Mouse (Mus musculus) lung, embryonic 14.5 days (tissue): ENCODE results near the gene Gm26938. TPM values are rescaled to one million over a fixed set of nuclear protein-coding genes. Genes with fewer than 3 reads are reported as not detected.

Source experiments
- ATAC-seq: fragments of 200-750 bp; cut with Nextera tagmentation; 2 replicates; pipeline ENCODE4 v1.8.0; 2017; ENCODE audit warnings: mild to moderate bottlenecking, moderate TSS enrichment, moderate library complexity; ENCODE audit not compliant: insufficient read depth
- DNase-seq: peaks from one replicate; pipeline ENCODE4 v3.0.0-alpha.2; 2015
- H3K27ac ChIP-seq: fragments of 300-500 bp; sonication (generic); 2 replicates; pipeline ENCODE4 v1.5.1; 2014; ENCODE audit warnings: low read depth, mild to moderate bottlenecking, moderate library complexity
- H3K27me3 ChIP-seq: fragments of 300-500 bp; sonication (generic); 2 replicates; pipeline ENCODE4 v1.6.1; 2014; ENCODE audit warnings: low read length, control low read depth; ENCODE audit not compliant: insufficient read depth
- H3K36me3 ChIP-seq: fragments of 300-500 bp; sonication (generic); 2 replicates; pipeline ENCODE4 v1.6.1; 2014; ENCODE audit warnings: control low read depth; ENCODE audit not compliant: insufficient read depth
- H3K4me1 ChIP-seq: fragments of 300-500 bp; sonication (generic); 2 replicates; pipeline ENCODE4 v1.6.1; 2014; ENCODE audit warnings: antibody characterized with exemption, control low read depth; ENCODE audit not compliant: insufficient read depth
- H3K4me2 ChIP-seq: fragments of 300-500 bp; sonication (generic); 2 replicates; pipeline ENCODE4 v1.6.1; 2014; ENCODE audit warnings: mild to moderate bottlenecking
- H3K4me3 ChIP-seq: fragments of 300-500 bp; sonication (generic); 2 replicates; pipeline ENCODE4 v1.5.1; 2014; ENCODE audit warnings: low read depth, low read length
- H3K9ac ChIP-seq: fragments of 300-500 bp; sonication (generic); 2 replicates; pipeline ENCODE4 v1.6.1; 2014
- H3K9me3 ChIP-seq: fragments of 300-500 bp; sonication (generic); 2 replicates; pipeline ENCODE4 v1.6.1; 2016; ENCODE audit warnings: low read depth, low read length, control low read depth
- CTCF ChIP-seq: IDR thresholded peaks from 2 replicates; pipeline ENCODE4 v1.5.1; 2016; ENCODE audit warnings: antibody characterized with exemption, low read depth
- WGBS: fragments of 180-500 bp; shearing (Covaris S2); extraction: QIAGEN DNeasy Blood & Tissue Kit; methylation state at CpG from one replicate; pipeline ENCODE4 v1.1.7; 2014; 5-methylcytosine and 5-hydroxymethylcytosine counted together
- polyA plus RNA-seq: library from polyadenylated mRNA; unstranded; fragments of >200 nt; fragmentation: Nextera tagmentation; extraction: Ambion mirVana; gene quantifications from 2 replicates; pipeline ENCODE4 v1.2.1, GENCODE M21; 2014

Gene Gm26938
- polyA plus RNA-seq, 1 experiment from 2014 or later = not detected

DNA sequence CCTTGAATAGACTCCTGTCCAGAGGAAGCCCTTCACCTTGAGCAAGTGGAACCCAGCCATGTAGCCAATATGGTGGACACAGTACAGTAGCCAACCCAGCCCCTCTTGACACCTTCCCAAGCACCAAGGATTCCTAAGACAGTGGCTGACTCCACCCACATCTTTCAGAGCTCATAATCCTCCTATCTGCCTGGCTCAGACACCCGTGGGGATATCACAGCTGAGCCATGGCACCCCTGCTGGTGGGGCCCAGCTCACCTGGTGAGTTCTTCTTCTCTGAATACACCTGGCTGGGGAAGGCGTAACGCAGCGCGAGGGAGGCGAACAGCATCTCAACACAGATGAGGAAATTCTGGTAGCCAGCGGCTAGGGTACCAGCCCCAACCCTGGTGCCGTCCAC is 20.3 kb downstream of the Gm26938 start:
- DNase-seq = no peak
- no peak for TF ChIP-seq CTCF
- no peak overlapping the region for H3K27ac ChIP-seq

DNA sequence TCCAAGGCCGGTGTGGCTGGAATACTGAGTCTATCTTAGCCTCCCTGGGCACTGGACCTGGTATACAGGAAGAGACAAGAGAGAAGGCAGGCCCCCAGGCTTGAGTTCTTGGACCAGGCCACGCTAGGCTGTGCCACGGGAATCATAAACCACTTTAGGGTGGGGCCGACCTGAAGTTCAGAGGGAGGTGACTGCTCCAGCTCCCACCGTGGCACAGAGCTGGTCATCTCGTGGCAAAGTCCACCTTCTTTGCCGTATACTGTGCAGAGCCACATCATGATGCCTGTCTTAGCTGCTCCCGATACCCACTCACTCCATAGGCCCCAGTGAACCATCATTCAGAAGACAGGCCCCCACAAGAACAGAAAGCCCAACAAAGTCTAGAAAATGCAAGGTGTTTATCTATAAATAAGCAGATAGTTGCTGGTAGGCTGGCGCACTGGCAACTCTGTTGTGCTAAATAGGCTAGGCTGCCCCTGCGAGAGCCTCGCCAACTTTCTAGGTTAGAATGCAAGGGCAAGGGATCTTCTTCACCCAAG is 21.6 kb downstream of the Gm26938 start:
- Histone ChIP-seq H3K27ac (peak overlapping the region; percentile 69; the same call in 1 of the 2 replicates), H3K36me3 (peaks cover 22% of the 10 kb centered on the region), H3K27me3 (no peaks in the 10 kb centered on the region), H3K9me3 (no peaks in the 10 kb centered on the region), H3K9ac (0 out of 2 replicates have a peak overlapping the region, but pooled peaks have one; percentile 13), H3K4me1 (0 out of 2 replicates have a peak, but pooled peaks cover 7% of the 10 kb centered on the region), H3K4me2 (peak overlapping the region; percentile 44; the same call in 1 of the 2 replicates), H3K4me3 (no peak overlapping the region)
- 77% methylated on average over 11 of the region's 11 CpGs for WGBS
- TF ChIP-seq CTCF = no peak
- 0 out of 2 replicates have a peak, but pooled peaks have one; percentile 16 for ATAC-seq
- no peak for DNase-seq

More for the DNA sequence above, 20.3 kb downstream of the Gm26938 start:
- 84% methylated on average over 8 of the region's 8 CpGs for WGBS
- Histone ChIP-seq H3K4me1 (0 out of 2 replicates have a peak, but pooled peaks cover 7% of the 10 kb centered on the region), H3K27me3 (no peaks in the 10 kb centered on the region), H3K9ac (no peak overlapping the region), H3K36me3 (peaks cover 9% of the 10 kb centered on the region), H3K4me3 (no peak overlapping the region), H3K9me3 (no peaks in the 10 kb centered on the region), H3K4me2 (no peak overlapping the region)
- ATAC-seq = no peak

DNA sequence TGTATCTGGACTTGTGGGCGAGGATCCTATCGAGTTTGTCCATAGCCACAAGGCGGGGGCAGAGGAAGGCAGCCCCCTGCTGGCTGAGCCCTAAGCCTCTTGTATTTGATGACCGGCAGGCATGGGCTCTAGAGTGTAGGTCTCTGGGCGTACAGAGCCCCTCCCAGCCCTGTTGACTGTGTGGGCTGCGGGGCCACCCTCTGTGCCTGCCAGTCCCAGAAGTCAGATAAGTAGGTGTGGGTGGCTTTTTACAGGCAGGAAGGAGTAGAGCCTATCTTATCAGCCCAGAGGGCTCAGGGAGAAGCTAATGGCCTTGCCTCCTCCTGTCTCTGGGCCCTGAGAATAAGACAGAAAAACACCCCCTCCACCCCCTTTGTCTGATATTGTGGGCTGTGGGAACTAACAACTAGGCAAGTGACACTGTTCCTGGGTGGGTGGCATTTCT is 22.1 kb downstream of the Gm26938 start:
- H3K36me3 ChIP-seq = peaks cover 24% of the 10 kb centered on the region
- ATAC-seq (peak; percentile 77), DNase-seq (peak; percentile 44)
- H3K27ac ChIP-seq = peak overlapping the region; percentile 69
- H3K9me3 ChIP-seq = no peaks in the 10 kb centered on the region
- 0 out of 2 replicates have a peak, but pooled peaks cover 7% of the 10 kb centered on the region for H3K4me1 ChIP-seq
- no peak overlapping the region for H3K4me3 ChIP-seq
- TF ChIP-seq CTCF = peak; percentile 29; the same call in 1 of the 2 replicates
- H3K27me3 ChIP-seq = no peaks in the 10 kb centered on the region
- H3K9ac ChIP-seq = peak overlapping the region; percentile 13
- 4% methylated on average over 6 of the region's 6 CpGs for WGBS
- peak overlapping the region; percentile 44 for H3K4me2 ChIP-seq

DNA sequence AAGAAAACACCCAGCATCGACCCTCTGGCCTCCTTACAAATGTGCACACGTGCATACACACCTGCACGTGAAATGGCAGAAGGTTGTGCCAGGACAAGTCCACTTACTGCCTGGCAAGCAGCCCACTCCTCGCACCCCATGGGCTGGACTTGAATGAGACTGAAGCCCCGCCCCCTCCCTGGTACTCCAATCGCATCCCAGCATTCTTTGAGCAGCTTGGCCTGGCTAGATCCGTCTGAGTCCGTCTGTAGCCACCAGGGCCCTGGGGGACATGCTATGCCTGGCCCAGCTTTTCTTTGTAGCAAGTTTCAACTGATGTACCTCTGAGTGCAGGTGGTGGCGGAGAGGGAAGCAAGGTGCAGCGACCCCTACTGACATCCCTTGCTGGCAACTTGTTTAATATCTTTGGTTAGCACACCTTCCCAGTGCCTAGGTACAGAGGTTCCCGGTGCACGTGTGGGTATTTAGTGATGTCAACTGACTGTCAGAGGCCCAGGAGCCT is 22.6 kb downstream of the Gm26938 start:
- ATAC-seq = peak; percentile 74

DNA sequence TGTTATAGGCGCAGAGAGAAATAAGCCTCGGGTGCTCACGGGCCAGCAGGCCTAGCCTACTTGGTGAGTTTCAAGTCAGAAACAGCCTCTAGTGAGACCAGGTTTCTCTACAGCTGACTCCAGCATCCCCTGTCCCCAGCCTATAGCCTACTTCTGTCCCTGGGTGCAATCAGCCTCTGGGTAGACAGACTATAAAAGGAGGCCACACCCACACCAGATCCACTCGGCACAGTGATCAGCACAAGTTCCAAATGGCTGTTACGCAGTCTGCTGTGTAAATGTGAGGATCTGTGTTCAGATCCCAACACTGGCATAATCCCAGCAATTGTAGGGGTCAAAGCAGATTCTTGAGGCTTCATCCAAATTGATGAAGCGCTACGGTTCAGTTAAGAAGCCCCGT is 23.0 kb downstream of the Gm26938 start:
- peaks cover 16% of the 10 kb centered on the region for H3K4me1 ChIP-seq
- H3K4me2 ChIP-seq = no peak overlapping the region
- TF ChIP-seq CTCF = no peak
- no peaks in the 10 kb centered on the region for H3K9me3 ChIP-seq
- H3K4me3 ChIP-seq = no peak overlapping the region
- ATAC-seq = no peak
- no peaks in the 10 kb centered on the region for H3K27me3 ChIP-seq
- WGBS = 74% methylated on average over 8 of the region's 8 CpGs
- H3K27ac ChIP-seq = no peak overlapping the region
- no peak for DNase-seq
- peaks cover 24% of the 10 kb centered on the region for H3K36me3 ChIP-seq
- no peak overlapping the region for H3K9ac ChIP-seq

More for the DNA sequence above, 22.6 kb downstream of the Gm26938 start:
- WGBS = 6% methylated on average over 12 of the region's 12 CpGs
- Histone ChIP-seq H3K27me3 (no peaks in the 10 kb centered on the region), H3K4me2 (peak overlapping the region; percentile 44), H3K36me3 (peaks cover 24% of the 10 kb centered on the region), H3K4me1 (peaks cover 11% of the 10 kb centered on the region), H3K9me3 (no peaks in the 10 kb centered on the region), H3K9ac (peak overlapping the region; percentile 13; the same call in 1 of the 2 replicates), H3K4me3 (no peak overlapping the region), H3K27ac (peak overlapping the region; percentile 69)
- DNase-seq = peak; percentile 76
- TF ChIP-seq CTCF = peak; percentile 41; the same call in 1 of the 2 replicates

DNA sequence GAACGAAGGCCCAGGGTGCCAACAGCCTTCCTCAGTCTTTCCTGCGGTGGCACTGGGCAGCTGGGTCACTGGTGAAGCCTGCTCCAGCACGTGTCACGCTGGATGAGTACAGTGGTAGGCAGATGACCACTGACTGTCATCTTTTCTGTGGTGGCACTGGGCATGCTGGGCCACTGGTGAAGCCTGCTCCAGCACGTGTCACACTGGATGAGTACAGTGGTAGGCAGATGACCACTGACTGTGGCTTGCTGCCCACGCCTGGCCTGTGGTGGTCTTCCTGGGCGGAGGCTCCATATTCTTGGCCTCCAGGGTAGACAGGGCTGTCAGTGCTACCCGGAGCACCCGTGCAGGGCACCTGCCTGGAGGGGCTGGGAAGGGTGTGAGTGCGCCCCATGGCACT is 24.3 kb downstream of the Gm26938 start:
- ATAC-seq = no peak
- no peak for TF ChIP-seq CTCF
- Histone ChIP-seq H3K4me1 (peaks cover 29% of the 10 kb centered on the region), H3K36me3 (peaks cover 24% of the 10 kb centered on the region), H3K27ac (no peak overlapping the region), H3K9me3 (no peaks in the 10 kb centered on the region), H3K27me3 (no peaks in the 10 kb centered on the region), H3K4me3 (no peak overlapping the region), H3K4me2 (no peak overlapping the region), H3K9ac (no peak overlapping the region)
- DNase-seq = no peak
- WGBS = 89% methylated on average over 10 of the region's 10 CpGs

DNA sequence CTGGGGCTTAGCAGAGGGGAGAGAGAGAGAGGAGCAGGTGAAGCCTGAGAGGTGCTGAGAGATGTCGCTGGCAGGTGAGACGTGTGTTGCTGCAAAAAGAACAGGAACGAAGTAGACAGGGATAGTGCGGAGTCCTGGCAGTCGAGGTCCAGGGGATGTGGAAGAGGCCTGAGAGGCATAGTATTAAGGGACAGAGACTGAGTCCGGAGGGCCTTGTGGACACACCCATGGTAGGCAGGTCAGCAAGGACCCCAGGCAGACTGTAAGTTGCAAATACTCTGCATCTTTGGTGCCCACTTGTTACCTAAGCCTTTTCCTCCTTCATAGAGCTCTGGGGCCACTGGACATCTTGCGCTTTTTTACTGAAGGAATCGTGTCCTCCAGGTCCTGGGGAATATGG is 25.0 kb downstream of the Gm26938 start:
- Histone ChIP-seq H3K4me1 (peaks cover 36% of the 10 kb centered on the region), H3K9me3 (no peaks in the 10 kb centered on the region), H3K36me3 (peaks cover 24% of the 10 kb centered on the region), H3K9ac (no peak overlapping the region), H3K4me3 (no peak overlapping the region), H3K27ac (no peak overlapping the region), H3K4me2 (no peak overlapping the region), H3K27me3 (no peaks in the 10 kb centered on the region)
- DNase-seq (no peak), ATAC-seq (no peak)
- no peak for TF ChIP-seq CTCF
- WGBS = 93% methylated on average over 8 of the region's 8 CpGs
